Mouse (Mus musculus) cerebral cortex, adult 2 months (tissue): ENCODE data around the gene Acsl3.

Source experiments
- WGBS: fragments of 180-500 bp; shearing (Covaris S2); methylation state at CpG from one replicate; pipeline ENCODE4 v1.1.7; 2018; 5-methylcytosine and 5-hydroxymethylcytosine counted together

Acsl3 gene

DNA sequence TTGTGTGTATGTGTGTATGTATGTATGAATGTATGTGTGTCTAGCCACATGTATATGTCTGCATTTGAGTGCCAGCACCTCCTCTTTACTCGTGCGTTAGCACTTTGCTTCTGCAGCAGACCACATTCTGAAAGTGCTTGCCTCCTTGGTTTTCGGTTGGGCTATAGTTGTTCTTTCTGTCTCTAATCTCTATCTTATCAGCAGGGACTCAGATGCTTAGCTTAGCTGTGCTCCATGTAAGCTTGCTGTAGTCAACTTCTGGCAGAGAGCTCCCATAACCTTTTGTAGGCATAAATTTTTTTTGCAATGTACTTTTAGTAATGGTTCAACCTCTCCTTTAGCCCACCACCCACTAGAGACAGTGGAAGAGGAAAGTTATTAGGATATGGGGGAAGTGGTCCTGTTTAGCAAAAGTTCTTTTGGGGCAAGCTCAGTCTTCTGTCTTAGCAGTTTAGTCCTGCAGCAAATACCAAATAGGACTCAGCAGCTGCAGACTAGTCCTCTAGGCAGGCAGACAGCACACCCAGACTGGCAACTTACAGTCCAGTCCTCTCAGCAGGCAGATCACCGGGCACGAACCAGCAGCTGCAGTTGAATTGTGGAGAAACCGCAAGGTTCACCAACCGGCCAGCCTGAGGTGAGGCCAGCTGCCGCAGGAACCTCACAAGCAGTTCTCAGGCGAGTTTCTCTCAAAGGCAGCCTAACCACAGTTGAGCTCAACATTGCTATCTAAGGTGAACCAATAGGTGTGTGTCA, 37.1 kb downstream of the Acsl3 start:
- 91% methylated on average over 9 of the region's 9 CpGs for WGBS

DNA sequence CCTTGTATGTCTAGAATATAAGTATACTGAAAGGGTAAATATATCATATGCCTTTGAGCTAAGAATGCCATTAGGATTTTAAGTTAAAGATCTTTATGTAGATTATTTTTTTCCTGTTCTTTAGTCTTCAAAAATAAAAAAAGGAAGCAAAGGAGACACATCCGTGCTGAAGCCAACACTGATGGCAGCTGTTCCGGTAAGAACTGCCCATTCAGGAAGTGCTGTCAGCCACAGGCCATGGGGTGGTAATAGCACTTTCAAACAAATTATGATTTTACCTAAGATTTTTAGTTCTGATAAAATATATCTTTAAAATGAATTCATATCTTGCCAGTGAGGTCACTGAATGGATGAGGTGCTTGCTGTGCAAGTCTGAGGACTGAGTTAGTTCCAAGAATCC, 38.7 kb downstream of the Acsl3 start:
- WGBS, result 54% methylated on average over 2 of the region's 2 CpGs

- WGBS, result 80% methylated on average over 5 of the region's 5 CpGs
Observed at GRCm38 (mm10) chr1:78696903-78697302, 39.3 kb downstream of the Acsl3 start.

- 52% methylated on average over 6 of the region's 6 CpGs for WGBS
Observed at GRCm38 (mm10) chr1:78698138-78698537, 40.5 kb downstream of the Acsl3 start.

- 76% methylated on average over 3 of the region's 3 CpGs for WGBS
Observed at GRCm38 (mm10) chr1:78701740-78702139, 44.1 kb downstream of the Acsl3 start.

- WGBS, result 78% methylated on average over 14 of the region's 14 CpGs
Observed at GRCm38 (mm10) chr1:78702282-78702963, 44.8 kb downstream of the Acsl3 start.

GRCm38 (mm10) chr1:78702964-78703285, 45.3 kb downstream of the Acsl3 start:
- WGBS, result 68% methylated on average over 2 of the region's 2 CpGs

DNA sequence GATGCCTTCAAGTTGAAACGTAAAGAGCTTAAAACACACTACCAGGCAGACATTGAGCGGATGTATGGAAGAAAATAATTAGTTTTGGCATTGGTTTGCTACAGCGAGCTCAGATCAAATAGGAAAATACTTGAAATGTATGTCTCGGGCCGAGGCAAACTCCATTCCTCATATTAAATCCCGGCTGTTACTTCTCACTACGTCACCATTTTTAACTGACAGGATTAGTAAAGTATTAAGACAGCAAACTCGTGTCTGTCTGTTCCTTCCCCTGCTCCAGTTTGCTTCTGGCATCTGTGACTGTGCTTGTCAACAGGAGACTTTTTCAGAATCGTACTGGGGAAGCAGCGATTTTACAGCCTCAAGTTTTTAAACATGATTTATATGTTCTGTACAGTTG, 48.7 kb downstream of the Acsl3 start:
- 83% methylated on average over 10 of the region's 10 CpGs for WGBS

DNA sequence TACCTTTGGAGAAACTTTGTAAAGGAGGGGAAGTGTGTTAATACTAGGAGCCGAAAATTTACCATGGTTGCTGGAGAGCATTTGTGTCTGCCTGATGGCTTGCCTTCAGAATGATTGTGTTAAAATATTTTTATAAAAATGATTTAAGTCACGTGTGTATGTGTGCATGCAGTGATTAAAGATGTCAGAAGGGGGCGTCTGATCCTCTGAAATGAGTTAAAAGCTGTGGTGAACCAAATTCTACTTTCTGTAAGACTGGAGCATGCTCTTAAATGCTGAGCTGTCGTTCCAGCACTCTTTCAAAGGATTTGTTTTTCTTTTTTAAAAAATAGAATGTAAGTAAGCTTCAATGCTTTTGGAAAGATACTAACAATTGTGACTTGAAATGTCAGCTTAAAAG, 49.7 kb downstream of the Acsl3 start:
- WGBS, result 30% methylated on average over 4 of the region's 4 CpGs

DNA sequence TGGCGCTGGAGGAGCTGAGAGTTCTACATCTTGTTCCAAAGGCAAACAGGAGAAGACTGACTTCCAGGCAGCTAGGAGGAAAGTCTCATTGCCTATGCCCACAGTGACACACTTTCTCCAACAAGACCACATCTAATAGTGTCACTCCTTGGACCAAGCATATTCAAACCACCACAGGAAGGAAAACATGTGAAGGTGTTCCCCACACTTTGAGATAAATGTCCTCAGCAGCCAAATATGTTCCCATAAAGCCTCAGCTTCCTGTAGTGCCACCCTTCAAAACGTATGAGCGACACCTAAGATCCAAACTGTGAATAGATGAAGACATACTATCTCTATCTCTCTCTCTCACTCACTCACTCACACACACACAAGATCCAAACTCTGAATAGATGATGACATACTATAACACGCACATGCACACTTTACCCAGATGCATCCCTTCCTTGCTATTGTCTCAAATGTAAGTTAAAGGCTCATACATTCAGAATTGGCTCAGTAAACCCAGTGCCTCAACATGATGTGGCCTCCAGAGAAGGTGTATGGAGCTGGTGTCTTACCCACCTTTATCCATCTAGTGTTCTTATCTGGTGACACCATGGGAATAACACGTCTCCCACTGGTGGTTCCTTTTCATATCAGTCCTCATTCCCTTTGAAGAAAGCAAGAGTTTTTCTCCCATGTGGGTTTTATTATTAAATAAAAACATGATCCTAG, 53.1 kb downstream of the Acsl3 start:
- WGBS, result 79% methylated on average over 5 of the region's 5 CpGs

GRCm38 (mm10) chr1:78724458-78725190, 67.0 kb downstream of the Acsl3 start:
- WGBS, result 9% methylated on average over 17 of the region's 17 CpGs

GRCm38 (mm10) chr1:78725191-78725490, 67.5 kb downstream of the Acsl3 start:
- 71% methylated on average over 3 of the region's 3 CpGs for WGBS

- WGBS, result 54% methylated on average over 6 of the region's 6 CpGs
Observed at GRCm38 (mm10) chr1:78725617-78726223, 68.1 kb downstream of the Acsl3 start.

GRCm38 (mm10) chr1:78730114-78730720, 72.6 kb downstream of the Acsl3 start:
- WGBS, result 62% methylated on average over 9 of the region's 9 CpGs

DNA sequence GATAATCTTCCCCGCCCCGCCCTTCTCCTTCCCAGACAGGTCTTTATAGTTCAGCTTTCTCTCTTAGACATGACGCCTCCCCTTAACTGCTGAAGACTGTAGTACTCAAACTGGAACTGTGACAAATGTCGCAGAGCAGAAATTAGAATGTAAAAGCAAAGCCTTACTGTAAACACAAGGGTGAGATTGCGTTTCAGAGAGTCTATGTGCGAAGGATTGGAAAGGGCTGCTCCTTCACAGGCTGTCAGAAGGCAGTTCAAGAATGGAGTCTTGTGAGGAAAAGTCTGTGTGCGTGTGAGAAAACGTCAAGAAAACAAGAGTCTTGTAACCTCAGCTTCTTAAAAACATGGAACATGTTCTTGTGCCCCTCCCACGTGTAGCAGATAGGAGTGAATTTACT, 74.7 kb downstream of the Acsl3 start:
- WGBS, result 79% methylated on average over 9 of the region's 9 CpGs

DNA sequence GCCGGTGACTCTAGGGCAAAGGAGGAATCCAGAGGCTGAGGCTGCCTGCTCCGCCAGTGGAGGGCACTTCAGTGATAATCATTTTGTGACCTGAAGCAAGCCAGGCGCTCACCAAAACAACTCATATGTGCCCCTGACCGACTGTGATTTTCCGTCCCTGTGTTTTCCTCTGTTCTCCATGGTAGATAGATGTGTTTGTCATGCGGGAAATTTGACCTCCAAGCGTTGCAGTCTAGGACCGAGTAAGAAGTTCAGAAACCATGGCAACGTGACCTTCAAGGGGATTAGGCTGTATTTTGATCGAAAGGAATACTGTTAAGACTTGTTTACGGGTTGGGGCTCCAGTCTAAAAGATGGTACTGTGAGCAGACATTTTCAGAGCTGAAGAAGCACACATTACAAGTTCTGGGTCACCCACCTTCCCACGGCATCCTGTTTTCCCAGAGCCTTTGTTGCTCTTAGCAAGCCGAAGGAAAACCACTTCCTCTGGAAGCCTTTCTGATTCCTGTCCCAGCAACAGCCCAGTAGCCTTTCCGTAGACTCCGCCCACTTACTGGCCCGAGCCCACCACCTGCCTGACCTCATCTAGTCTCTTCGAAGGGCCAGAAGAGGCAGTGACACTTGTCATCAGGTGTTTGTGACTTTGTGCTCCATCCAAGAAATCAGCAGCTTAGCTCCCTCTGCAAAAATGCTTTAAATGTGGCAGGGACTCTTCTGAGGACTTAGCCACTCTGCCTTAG, 76.8 kb downstream of the Acsl3 start:
- 79% methylated on average over 17 of the region's 17 CpGs for WGBS

- 84% methylated on average over 5 of the region's 5 CpGs for WGBS
Observed at GRCm38 (mm10) chr1:78737646-78738045, 80.0 kb downstream of the Acsl3 start.

GRCm38 (mm10) chr1:78740676-78741075, 83.1 kb downstream of the Acsl3 start:
- 60% methylated on average over 11 of the region's 11 CpGs for WGBS

DNA sequence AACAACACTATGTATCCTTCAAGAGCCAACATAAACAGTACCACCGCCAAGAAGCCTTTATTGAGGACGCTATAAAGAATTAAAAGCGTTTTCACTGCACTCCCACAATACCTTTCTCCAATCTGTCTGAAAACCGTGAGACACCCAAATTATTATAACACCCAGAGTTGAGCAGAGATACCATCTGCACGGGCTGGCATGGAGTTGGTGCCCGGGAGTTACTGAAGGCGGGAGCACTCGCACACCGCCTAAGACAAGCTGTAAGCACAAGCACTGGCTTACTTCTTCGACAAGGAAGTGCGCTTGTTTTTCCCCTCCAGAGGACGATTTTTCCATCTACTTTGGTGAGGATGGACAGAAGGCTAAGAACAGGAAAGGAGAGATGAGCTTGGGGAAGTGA, 84.6 kb downstream of the Acsl3 start:
- 53% methylated on average over 12 of the region's 12 CpGs for WGBS

GRCm38 (mm10) chr1:78743318-78743717, 85.7 kb downstream of the Acsl3 start:
- WGBS, result 95% methylated on average over 4 of the region's 4 CpGs
